Mouse (Mus musculus) G1E (cell line): ENCODE measurements around the gene Morc3.

Experiments
- CTCF ChIP-seq: IDR thresholded peaks from 2 replicates; pipeline ENCODE4 v1.5.1; 2012; ENCODE audit warnings: low read depth, low read length, inconsistent platforms, mixed read lengths
- GATA1 ChIP-seq: IDR thresholded peaks from 2 replicates; pipeline ENCODE4 v1.6.1; 2012; ENCODE audit warnings: borderline replicate concordance, low read length, inconsistent platforms, mixed read lengths
- GATA2 ChIP-seq: IDR thresholded peaks from 2 replicates; pipeline ENCODE4 v1.6.1; 2012; ENCODE audit warnings: low read depth, low read length, inconsistent platforms, borderline replicate concordance
- TAL1 ChIP-seq: conservative IDR thresholded peaks from 2 replicates; pipeline ENCODE4 v1.6.1; 2012; ENCODE audit warnings: low read depth, low read length, inconsistent platforms, mixed read lengths

- TF ChIP-seq CTCF (no peak), GATA1 (no peak), TAL1 (no peak), GATA2 (no peak)
These were observed 5.9 kb upstream of the Morc3 start for GRCm38 (mm10) chr16:93826054-93826453.
